Mouse (Mus musculus): ENCODE measurements around the gene Creld1. TPM values are rescaled to one million over a fixed set of nuclear protein-coding genes. Genes with fewer than 3 reads are reported as not detected.

The Creld1 gene
- polyA plus RNA-seq, 1 experiment from 2014 or later: 58.0 TPM

DNA sequence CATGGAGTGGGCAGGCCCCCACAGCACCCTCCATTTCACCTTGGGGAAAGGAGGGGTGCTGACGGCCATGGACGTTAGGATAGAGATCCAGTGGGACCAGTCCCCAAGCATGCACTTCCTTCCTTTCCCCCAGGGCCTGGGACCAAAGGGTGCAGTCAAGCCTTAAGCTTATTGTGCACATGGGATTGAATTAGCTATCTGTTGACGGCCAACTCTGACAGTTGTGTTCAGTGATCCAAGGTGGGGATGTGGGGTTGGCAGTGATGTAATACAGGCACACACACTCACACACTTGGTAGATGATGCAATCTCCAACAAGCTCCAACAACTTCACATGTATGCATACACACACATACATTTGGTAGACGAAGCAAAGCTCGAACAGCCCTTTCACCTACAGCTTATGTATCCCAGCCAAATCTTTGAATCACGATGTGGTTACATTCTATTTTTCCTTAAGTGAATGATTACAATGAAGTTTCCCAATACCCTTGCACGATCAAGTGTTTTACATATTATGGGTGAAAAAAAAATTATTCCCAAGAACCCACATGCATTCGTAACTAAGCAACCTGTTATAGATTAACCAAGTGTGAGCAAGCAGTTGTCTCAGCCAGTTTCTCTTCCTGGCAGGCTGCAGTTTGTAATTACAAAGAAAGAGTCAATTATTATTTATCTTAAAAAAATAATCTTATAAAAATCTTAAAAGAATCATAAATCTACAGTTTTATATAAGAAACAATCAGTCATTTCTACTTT, 38.7 kb upstream of the Creld1 start:
- Histone ChIP-seq H3K9ac (no peak overlapping the region), H3K4me1 (peaks cover 6% of the 10 kb centered on the region), H3K9me3 (no peaks in the 10 kb centered on the region), H3K4me2 (replicated peaks) (no peak overlapping the region), H3K4me3 (no peak overlapping the region), H3K36me3 (peaks cover 32% of the 10 kb centered on the region), H3K27me3 (replicated peaks) (no peaks in the 10 kb centered on the region), H3K27ac (no peak overlapping the region)
- ATAC-seq (ENCODE audit: low FRiP score, low read depth): no peak
- WGBS: 91% methylated on average over 8 of the region's 8 CpGs

GRCm38 (mm10) chr6:113447639-113448038, 35.5 kb upstream of the Creld1 start:
- Histone ChIP-seq H3K36me3 (peaks cover 32% of the 10 kb centered on the region), H3K4me3 (no peak overlapping the region), H3K9me3 (no peaks in the 10 kb centered on the region), H3K9ac (no peak overlapping the region), H3K4me2 (replicated peaks) (no peak overlapping the region), H3K27me3 (replicated peaks) (no peaks in the 10 kb centered on the region), H3K27ac (no peak overlapping the region), H3K4me1 (peaks cover 6% of the 10 kb centered on the region)
- no peak for ATAC-seq (ENCODE audit: low FRiP score, low read depth)
- WGBS: 94% methylated on average over 4 of the region's 4 CpGs

DNA sequence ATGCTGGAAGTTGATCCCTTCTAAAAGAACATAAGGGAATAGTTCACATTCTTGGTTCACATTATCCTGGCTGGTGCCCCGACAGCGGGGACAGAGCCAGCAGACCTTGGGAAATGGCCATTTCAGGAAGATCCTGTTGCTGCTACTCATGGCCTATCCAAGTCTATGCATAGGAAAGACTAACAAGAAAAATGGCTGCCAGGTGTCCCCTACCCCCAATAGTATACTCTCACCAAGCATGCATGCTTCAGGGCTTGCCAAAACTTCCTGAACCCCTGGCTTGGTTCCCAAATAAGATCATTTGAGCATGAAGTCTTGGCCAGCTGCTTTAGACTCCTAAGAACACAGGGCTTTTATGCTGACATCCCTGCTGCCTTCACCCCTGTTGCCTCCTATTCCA, 31.3 kb upstream of the Creld1 start:
- no peaks in the 10 kb centered on the region for H3K27me3 ChIP-seq (replicated peaks)
- H3K4me2 ChIP-seq (replicated peaks): no peak overlapping the region
- no peaks in the 10 kb centered on the region for H3K4me1 ChIP-seq
- H3K4me3 ChIP-seq: no peak overlapping the region
- no peaks in the 10 kb centered on the region for H3K9me3 ChIP-seq
- H3K36me3 ChIP-seq: peaks cover 25% of the 10 kb centered on the region
- H3K27ac ChIP-seq: no peak overlapping the region
- 80% methylated on average over 2 of the region's 2 CpGs for WGBS
- H3K9ac ChIP-seq: no peak overlapping the region
- ATAC-seq (ENCODE audit: low FRiP score, low read depth): no peak

GRCm38 (mm10) chr6:113455007-113455406, 28.1 kb upstream of the Creld1 start:
- H3K9ac ChIP-seq: no peak overlapping the region
- H3K9me3 ChIP-seq: no peaks in the 10 kb centered on the region
- H3K4me2 ChIP-seq (replicated peaks): no peak overlapping the region
- no peak overlapping the region for H3K4me3 ChIP-seq
- 71% methylated on average over 5 of the region's 5 CpGs for WGBS
- no peak for ATAC-seq (ENCODE audit: low FRiP score, low read depth)
- H3K4me1 ChIP-seq: no peaks in the 10 kb centered on the region
- H3K36me3 ChIP-seq: no peaks in the 10 kb centered on the region
- H3K27me3 ChIP-seq (replicated peaks): no peaks in the 10 kb centered on the region
- H3K27ac ChIP-seq: no peak overlapping the region

- Histone ChIP-seq H3K27ac (no peak within 1 kb of the TSS), H3K4me3 (no peak within 1 kb of the TSS), H3K36me3 (no peaks in the 10 kb centered on the region), H3K4me2 (replicated peaks) (no peak within 1 kb of the TSS), H3K4me1 (no peaks in the 10 kb centered on the region), H3K27me3 (replicated peaks) (no peaks in the 10 kb centered on the region), H3K9ac (no peak within 1 kb of the TSS), H3K9me3 (no peaks in the 10 kb centered on the region)
- WGBS: 83% methylated on average over 10 of the region's 10 CpGs
- no peak for ATAC-seq (ENCODE audit: low FRiP score, low read depth)
These were observed 25.1 kb upstream of the Creld1 start, which contains the start of gene Il17re for GRCm38 (mm10) chr6:113457952-113458534. Il17re (plus strand) TSS chr6:113458484.

- H3K4me1 ChIP-seq: no peaks in the 10 kb centered on the region
- H3K4me2 ChIP-seq (replicated peaks): no peak overlapping the region
- H3K36me3 ChIP-seq: no peaks in the 10 kb centered on the region
- ATAC-seq (ENCODE audit: low FRiP score, low read depth): no peak
- no peak overlapping the region for H3K4me3 ChIP-seq
- WGBS: 69% methylated on average over 10 of the region's 10 CpGs
- no peak overlapping the region for H3K9ac ChIP-seq
- no peak overlapping the region for H3K27ac ChIP-seq
- H3K9me3 ChIP-seq: no peaks in the 10 kb centered on the region
- H3K27me3 ChIP-seq (replicated peaks): no peaks in the 10 kb centered on the region
These were observed 24.5 kb upstream of the Creld1 start for GRCm38 (mm10) chr6:113458635-113459034.

DNA sequence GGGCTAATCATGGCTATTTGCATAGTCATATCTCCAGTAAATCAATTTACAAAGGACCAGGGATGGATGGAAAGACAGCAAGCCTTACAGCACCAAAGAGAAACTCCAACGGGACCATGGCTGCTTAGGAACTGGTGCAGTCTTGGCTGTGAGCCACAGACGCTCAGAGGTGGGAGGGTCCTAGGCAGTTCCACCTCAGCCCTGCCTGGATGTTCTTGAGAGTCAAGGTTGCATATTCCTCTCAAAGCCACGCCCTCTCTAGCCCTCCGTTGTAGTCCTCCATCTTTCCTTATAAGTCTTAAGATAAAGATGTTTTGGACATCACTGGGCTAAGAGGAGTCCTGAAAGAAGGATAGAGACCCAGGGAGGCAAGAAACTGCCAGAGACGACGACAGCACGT, 19.1 kb upstream of the Creld1 start:
- 0 out of 2 replicates have a peak, but pooled peaks cover 4% of the 10 kb centered on the region for H3K4me1 ChIP-seq
- no peak for ATAC-seq (ENCODE audit: low FRiP score, low read depth)

DNA sequence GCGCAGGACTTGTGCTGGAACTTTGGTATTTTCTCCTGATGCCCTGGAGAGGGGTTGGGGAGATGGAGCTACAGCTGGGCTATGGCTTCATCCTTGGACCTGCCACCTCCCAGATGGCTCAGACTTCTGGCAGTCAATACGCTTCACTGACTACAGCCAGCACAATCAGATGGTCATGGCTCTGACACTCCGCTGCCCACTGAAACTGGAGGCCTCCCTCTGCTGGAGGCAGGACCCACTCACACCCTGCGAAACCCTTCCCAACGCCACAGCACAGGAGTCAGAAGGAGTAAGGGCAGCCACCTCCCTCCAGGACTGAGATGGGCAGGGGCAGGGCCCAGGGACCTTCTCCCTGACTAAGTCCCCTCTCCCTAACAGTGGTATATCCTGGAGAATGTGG, 17.5 kb upstream of the Creld1 start:
- H3K4me2 ChIP-seq (replicated peaks): no peak overlapping the region
- 56% methylated on average over 5 of the region's 5 CpGs for WGBS
- no peak overlapping the region for H3K9ac ChIP-seq
- H3K36me3 ChIP-seq: no peaks in the 10 kb centered on the region
- peaks cover 11% of the 10 kb centered on the region for H3K4me1 ChIP-seq
- peaks cover 13% of the 10 kb centered on the region for H3K27me3 ChIP-seq (replicated peaks)
- no peak for ATAC-seq (ENCODE audit: low FRiP score, low read depth)
- no peaks in the 10 kb centered on the region for H3K9me3 ChIP-seq
- no peak overlapping the region for H3K27ac ChIP-seq
- no peak overlapping the region for H3K4me3 ChIP-seq

More for the DNA sequence above, 19.1 kb upstream of the Creld1 start:
- no peak overlapping the region for H3K27ac ChIP-seq
- no peak overlapping the region for H3K4me3 ChIP-seq
- H3K4me2 ChIP-seq (replicated peaks): no peak overlapping the region
- 67% methylated on average over 7 of the region's 7 CpGs for WGBS
- no peak overlapping the region for H3K9ac ChIP-seq
- no peaks in the 10 kb centered on the region for H3K27me3 ChIP-seq (replicated peaks)
- H3K36me3 ChIP-seq: no peaks in the 10 kb centered on the region
- no peaks in the 10 kb centered on the region for H3K9me3 ChIP-seq

- H3K4me3 ChIP-seq: no peak overlapping the region
- peaks cover 24% of the 10 kb centered on the region for H3K27me3 ChIP-seq (replicated peaks)
- peak overlapping the region; percentile 66 for H3K4me2 ChIP-seq (replicated peaks)
- H3K9me3 ChIP-seq: no peaks in the 10 kb centered on the region
- no peak for ATAC-seq (ENCODE audit: low FRiP score, low read depth)
- no peaks in the 10 kb centered on the region for H3K36me3 ChIP-seq
- no peak overlapping the region for H3K27ac ChIP-seq
- WGBS: 66% methylated on average over 3 of the region's 3 CpGs
- H3K4me1 ChIP-seq: peaks cover 11% of the 10 kb centered on the region
- no peak overlapping the region for H3K9ac ChIP-seq
These were observed 14.6 kb upstream of the Creld1 start for GRCm38 (mm10) chr6:113468512-113468911.

DNA sequence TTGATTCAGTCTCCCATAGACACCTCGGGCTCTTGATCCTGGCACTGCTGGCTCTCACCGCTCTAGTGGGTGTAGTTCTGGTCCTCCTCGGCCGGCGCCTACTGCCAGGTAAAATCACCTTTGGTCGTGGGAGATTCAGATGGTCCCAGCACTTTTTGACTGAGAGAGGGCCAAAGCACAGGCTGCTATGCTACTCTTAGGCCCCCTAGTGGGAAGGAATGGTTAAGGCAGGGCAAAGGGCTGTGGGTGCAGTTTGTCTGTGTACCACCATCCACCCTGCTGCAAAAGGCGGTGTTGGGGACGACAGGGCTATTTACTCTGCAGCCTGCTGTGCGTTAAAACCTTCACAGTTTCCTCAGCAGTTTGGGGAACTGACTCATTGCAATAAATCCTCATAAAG, 14.1 kb upstream of the Creld1 start:
- H3K27me3 ChIP-seq (replicated peaks): peaks cover 24% of the 10 kb centered on the region
- ATAC-seq (ENCODE audit: low FRiP score, low read depth): peak; percentile 74
- H3K9ac ChIP-seq: no peak overlapping the region

DNA sequence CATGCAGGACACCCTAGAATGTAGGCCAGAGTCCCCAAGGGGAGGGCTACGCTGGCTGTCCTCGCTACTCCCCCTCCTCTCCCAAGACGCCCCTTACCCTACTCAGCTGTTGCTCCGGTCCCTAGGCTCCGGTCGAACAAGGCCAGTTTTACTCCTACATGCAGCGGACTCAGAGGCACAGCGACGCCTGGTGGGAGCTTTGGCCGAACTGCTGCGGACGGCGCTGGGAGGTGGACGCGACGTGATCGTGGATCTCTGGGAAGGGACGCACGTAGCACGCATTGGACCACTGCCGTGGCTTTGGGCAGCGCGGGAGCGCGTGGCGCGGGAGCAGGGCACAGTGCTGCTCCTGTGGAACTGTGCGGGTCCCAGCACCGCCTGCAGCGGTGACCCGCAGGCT, 13.7 kb upstream of the Creld1 start:
- Histone ChIP-seq H3K4me1 (peaks cover 11% of the 10 kb centered on the region), H3K4me3 (peak overlapping the region; percentile 33), H3K27ac (no peak overlapping the region), H3K4me2 (replicated peaks) (peak overlapping the region; percentile 66), H3K9ac (peak overlapping the region; percentile 44; the same call in 1 of the 2 replicates), H3K27me3 (replicated peaks) (peaks cover 26% of the 10 kb centered on the region), H3K9me3 (no peaks in the 10 kb centered on the region), H3K36me3 (no peaks in the 10 kb centered on the region)
- under 1% methylated on average over 31 of the region's 31 CpGs for WGBS
- peak; percentile 72 for ATAC-seq (ENCODE audit: low FRiP score, low read depth)

More for the DNA sequence above, 14.1 kb upstream of the Creld1 start:
- H3K4me1 ChIP-seq: peaks cover 11% of the 10 kb centered on the region
- no peaks in the 10 kb centered on the region for H3K36me3 ChIP-seq
- 7% methylated on average over 9 of the region's 9 CpGs for WGBS
- no peak overlapping the region for H3K27ac ChIP-seq
- H3K4me2 ChIP-seq (replicated peaks): peak overlapping the region; percentile 66
- H3K9me3 ChIP-seq: no peaks in the 10 kb centered on the region
- H3K4me3 ChIP-seq: peak overlapping the region; percentile 33

- Histone ChIP-seq H3K4me1 (peaks cover 11% of the 10 kb centered on the region), H3K4me3 (no peak within 1 kb of the TSS), H3K9ac (no peak within 1 kb of the TSS), H3K27ac (no peak within 1 kb of the TSS), H3K27me3 (replicated peaks) (peaks cover 26% of the 10 kb centered on the region), H3K4me2 (replicated peaks) (peak within 1 kb of the TSS; percentile 20; the same call in 1 of the 2 replicates), H3K36me3 (no peaks in the 10 kb centered on the region), H3K9me3 (no peaks in the 10 kb centered on the region)
- 23% methylated on average over 12 of the region's 12 CpGs for WGBS
- ATAC-seq (ENCODE audit: low FRiP score, low read depth): no peak
These were observed 11.7 kb upstream of the Creld1 start, which contains the start of gene Il17rc for GRCm38 (mm10) chr6:113471297-113471936. Il17rc (plus strand) TSS chr6:113471427.

All from neural tube, embryonic 12.5 days (tissue).